Mouse (Mus musculus): ENCODE data around the gene Olfr523. TPM values are rescaled to one million over a fixed set of nuclear protein-coding genes. Genes with fewer than 3 reads are reported as not detected.
"Not testable (repeated sequence)": the region's sequence is repeated elsewhere in the genome, so short reads cannot be mapped to it uniquely, and the experiment has no call there.

Gene Olfr523
- total RNA-seq (2022): not detected

DNA sequence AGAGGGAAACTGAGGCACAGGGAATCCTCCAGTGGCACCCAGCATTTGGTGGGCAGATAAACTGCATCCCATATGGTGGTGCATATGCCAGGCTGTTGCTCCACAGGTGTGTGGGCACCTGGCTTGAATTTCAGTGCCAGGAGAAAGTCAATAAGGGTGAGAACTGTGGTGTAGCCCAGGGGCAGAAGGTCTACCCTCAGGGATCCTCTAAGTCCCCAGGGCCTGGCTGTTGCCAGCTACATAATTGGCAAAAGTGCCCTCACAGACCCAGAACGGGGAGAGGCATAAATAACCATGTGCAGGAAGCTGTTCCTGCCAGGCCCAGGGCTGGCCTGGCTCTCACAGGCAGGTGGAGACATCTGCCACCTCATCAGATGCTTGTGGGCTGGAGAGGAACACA, at the start of gene Olfr523:
Gene Olfr523 (plus strand): TSS at position 282 of the 400 bp plus-strand sequence.
- no peak for DNase-seq (ENCODE audit: low spot score in 2 of 2)

DNA sequence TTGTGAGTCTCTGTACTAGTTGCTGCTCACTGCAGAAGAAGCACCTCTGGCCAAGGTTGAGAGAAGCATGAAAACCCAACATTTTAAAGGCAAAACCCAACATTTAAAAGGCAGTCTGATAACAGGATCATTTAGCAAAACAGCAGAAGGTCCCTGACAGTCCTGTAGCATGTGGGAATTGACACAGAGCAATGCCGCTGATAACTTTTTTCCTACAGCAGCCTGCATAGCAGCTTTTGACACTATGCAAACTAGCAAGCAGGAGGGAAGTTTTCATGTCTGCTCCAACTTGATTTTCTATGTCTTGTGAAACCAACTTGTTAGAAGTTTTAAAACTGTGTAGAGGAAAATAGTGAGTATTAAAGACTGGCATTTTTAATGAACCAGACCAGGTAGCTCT, 48.6 kb upstream of the Olfr523 start:
- DNase-seq (ENCODE audit: low spot score in 2 of 2): no peak

DNA sequence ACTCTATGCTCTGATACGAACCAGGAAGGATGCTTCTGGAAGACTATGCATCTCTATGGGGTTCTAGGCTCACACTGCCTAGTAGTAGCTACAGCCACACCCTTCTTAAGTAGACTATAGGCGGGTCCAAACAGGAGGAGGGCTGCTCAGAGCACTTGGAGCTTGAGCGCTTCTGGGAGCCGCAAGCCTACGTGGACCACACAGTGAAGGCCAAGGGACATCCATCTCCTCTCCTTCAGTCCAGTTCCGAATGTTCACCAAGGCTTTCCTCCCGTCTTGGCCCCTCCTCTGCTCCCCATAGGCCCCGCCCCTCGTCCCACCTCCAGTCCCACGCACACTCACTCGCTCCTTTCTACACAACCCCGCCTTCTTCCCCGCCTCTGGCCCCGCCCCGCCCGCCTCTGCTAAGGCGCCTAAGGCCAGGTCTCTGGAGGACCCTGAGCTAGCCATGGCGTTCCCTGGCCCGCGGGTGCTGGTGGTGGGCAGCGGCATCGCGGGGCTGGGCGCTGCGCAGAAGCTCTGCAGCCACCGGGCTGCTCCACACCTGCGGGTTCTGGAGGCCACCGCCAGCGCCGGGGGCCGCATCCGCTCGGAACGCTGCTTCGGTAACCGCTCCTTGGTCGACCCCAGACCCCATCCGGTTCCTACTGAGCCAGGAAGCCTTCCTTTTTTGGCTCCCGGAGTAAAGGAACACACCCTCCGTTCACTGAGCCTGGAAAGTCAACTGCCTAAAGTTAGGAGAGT, 47.6 kb upstream of the Olfr523 start:
- DNase-seq (ENCODE audit: low spot score in 2 of 2): peak; percentile 91

DNA sequence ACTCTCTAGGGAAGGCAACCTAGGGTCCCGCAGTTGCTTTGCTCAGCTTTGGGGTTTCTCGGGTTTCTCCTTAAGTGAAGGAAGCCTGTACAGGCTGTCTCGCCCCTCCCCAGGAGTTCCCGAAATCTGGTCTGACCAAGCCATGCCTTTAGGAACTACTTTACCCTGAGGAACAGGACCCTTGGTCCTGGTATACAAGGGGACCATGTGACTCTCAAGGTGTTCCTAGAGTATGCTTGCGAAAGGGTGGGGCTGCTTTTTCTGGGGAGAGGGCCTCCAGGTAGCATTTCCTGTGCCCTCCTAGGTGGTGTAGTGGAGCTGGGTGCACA, 47.0 kb upstream of the Olfr523 start:
- no peak for DNase-seq (ENCODE audit: low spot score in 2 of 2)

DNA sequence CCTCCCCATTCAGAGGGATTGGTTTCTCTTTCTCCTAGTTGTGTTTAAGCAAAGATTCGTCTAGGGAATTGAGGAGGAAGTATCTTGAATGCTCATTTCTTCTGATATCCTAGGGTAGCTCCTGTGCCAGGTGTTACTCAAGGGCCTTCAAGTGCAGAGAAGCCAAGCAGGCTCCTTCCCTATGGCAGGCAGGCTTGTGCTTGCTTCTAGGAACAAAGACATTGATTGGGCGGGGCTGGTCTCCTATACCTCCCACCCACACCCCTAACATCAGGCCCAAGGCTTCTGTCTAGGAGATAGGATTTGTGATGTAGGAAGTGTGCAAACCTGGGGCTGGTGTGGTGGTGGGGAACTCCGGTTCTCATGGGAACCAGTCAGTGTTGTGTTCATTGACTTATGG, 46.1 kb upstream of the Olfr523 start:
- no peak for DNase-seq (ENCODE audit: low spot score in 2 of 2)

DNA sequence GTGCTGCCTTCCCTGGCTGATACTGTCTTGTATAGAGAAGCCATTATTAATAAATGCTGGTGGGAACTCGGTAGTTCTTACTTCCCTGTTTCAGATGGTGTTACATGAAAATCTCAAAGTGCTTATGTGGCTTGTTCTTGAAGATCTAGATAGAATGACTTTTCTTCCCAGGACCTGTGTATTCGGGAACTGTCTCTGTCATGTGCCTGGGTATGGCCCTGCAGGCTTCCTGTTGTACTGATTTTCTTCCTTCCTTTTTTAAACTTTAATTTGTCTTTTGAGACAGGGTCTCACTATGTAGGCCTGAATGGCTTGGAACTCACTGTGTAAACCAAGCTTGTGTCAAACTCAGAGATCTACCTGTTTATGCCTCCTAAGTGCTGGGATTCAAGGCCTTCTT, 45.1 kb upstream of the Olfr523 start:
- no peak for DNase-seq (ENCODE audit: low spot score in 2 of 2)

DNA sequence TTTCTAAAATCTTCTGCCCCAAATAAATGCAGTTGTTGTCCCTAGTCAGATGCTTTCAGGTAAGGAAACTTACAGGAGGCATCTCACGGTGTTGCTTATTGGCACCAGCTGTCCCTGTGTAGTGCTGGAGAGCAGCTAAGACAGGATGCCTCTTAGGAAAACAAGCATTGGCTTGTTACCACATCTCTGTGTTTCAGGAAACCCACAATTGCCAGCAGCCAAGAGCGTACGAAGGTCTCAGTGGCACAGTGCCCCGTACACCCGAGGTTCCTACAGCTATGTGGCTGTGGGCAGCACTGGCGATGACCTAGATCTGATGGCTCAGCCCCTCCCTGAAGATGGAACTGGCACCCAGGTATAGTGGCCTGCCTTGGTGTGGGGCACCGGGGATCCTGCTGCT, 40.8 kb upstream of the Olfr523 start:
- not testable (repeated sequence) for DNase-seq (ENCODE audit: low spot score in 2 of 2)

DNA sequence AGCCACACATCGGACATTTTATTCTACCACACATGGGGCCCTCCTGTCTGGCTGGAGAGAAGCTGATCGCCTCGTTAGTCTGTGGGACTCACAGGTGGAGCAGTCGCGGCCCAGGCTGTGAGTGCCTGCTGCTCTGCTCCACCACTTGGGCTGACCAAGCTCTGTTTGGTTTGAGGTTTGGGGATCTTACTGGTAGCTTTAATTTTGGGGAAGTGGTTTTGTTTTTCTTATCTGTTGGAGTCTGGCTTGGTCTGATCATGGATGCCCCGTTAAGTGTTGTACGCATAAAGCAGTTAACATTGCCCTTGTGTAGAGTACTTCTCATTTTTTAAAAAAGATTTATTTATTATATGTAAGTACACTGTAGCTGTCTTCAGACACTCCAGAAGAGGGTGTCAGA, 39.0 kb upstream of the Olfr523 start:
- not testable (repeated sequence) for DNase-seq (ENCODE audit: low spot score in 2 of 2)

DNA sequence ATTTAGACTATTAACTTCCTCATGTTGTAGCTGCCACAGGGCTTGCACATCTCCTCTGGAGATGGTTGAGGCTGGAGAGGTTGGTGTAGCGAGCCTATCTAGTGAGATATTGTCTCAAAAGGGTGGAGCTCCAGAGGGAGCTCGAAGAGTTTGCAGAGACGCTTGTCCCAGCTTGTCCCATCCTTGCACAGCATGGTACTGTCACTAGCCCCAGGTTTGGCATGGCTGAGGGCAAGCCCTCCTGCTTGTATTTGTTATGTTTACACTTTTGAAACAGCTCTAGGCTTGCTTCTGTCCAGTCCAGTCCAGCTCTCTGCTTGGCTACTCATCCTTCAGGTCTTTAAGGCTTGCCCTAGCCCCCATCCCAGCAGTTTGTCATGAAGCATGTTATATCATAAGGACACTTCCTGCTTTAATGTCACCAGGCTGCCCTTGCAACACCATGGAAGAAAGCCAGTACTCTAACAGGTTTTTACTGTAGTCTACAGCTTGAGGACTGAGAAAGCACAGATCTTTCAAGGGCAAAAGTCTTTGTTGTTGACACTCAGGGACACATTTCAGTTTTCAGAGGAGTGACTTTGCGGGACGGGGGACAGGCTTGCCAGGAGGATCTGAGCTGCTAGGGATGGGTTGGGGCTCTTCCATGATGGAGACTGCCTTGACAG, 37.8 kb upstream of the Olfr523 start:
- no peak for DNase-seq (ENCODE audit: low spot score in 2 of 2)

DNA sequence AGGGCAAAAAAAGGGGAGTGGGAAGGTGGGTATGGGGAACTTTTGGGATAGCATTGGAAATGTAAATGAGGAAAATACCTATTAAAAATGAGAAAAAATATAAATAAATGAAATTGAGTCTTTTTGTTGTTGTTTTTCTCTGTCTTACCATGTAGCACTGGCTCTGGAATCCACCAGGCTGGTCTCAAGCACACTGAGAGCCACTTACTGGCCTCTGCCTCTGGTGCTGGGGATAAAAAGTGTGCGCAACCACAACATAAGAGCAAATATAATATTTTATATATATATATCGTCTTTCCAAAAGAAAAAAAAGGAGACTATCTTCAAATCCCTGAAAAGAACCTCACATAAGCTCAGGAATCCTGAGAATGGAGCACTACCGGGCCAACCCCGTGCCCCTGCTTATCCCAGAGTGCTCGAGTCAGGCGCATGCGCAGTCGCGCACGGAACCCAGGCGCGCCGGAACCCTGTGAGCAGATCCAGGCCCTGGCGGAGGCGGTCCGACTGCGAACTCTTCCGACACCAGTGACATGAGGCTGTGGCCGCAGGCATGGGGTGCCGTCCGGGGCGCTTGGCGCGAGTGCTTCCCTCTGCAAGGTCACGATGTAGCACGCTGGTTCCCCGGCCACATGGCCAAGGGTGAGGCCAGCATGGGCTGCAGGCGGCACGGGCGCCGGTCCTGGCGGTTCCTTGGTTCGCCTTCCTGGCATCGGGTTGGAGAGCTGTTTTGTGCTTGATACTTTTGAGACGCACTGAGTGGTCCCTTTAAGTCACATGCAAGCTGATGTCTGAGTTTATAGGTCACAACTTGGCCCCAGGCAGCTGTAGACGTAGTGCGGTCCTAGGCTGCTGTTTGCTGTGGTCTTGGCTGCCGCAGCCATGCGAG, 35.6 kb upstream of the Olfr523 start, which contains the start of gene Mtg1:
Gene Mtg1 (plus strand): TSS at position 430 of the 886 bp plus-strand sequence.
- DNase-seq (ENCODE audit: low spot score in 2 of 2): peak; percentile 96

DNA sequence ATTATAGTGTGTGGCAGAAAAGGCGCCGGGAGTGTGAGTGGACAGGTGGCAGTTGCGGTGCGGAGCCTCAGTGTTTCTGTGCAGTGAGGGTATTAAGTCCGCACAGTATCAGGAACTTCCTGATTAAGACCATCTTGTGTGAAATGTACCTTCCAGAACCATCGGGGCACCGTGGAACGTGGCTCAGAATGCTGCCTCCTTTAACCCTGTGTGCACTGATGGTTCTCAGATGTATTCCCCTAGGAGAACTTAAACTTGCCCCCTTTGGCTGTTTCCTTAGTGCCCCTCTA, 35.1 kb upstream of the Olfr523 start:
- no peak for DNase-seq (ENCODE audit: low spot score in 2 of 2)

DNA sequence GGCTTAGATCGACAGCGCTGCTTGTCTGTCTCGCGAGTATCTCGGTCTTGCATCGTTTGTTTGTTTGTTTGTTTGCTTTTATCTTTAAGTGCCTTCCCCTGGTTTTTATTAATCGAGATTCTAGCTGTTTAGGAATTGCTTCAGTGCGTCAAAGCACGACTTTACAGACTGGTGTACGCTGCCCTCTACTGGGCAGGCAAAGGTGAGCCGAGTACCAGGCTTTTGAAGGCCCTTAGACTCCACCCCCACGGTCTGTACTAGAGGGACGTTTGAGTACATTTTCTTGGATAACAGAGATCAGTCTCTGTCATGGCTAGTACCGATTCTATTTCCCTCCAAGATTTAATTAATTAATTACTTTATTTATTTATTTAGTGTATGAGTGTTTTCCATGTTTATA, 31.7 kb upstream of the Olfr523 start:
- DNase-seq (ENCODE audit: low spot score in 2 of 2): peak in 1 of 2 experiments; percentile 44

DNA sequence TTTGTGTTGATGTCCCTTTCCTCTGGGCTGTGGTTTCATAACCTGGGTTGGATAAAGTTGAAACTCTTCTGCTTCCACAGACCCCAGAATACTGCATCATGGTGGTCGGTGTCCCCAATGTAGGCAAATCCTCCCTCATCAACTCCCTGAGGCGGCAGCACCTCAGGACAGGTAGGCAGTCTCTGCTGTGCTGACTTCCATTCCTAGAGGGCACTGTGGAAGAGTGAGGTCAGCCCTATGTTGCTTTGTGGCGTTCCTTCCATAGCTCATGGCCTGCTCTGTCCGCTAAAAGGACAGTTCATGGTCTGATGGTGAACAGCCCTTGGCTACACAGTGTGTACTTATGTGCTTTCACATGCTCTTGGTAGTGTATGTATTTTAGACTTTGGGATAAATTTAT, 28.5 kb upstream of the Olfr523 start:
- no peak for DNase-seq (ENCODE audit: low spot score in 2 of 2)

DNA sequence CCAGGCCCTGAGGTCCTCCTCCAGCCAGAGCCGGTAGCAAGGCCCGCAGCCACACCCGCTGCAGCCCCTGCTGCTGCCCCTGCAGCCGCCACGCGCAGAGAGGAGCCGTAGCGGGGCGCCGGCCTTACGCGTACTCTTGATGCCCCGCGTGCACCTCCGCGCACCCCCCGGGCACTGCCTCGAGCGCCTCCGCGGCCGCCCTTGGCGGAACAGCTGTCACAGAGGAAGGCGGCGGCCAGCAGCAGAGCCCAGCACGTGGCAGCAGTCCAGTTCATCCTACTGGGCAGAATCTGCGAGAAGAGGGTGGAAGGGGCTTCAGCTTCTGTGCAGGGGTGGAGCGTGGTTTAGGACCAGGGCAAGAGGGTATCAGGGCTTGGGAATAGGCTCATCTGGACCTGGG, 19.6 kb upstream of the Olfr523 start:
- no peak for DNase-seq (ENCODE audit: low spot score in 2 of 2)

DNA sequence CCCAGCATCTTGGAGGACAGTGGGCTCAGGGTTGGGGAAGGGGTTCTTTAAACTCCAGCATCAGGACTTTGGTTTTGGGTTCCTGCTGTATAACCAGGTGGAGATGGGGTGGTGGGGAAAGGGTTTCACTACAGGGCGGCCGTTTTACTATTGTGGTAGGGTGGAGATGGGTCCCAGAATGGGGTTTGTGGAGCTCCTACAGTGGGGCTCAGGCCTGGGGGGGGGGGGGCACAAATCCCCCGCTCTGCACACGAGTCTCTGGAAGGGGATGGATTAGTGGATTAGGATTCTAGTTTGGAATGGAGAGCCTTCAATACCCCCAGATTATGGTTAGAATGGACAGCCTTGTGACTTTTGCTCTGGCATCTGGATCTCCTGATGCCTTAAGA, 19.2 kb upstream of the Olfr523 start:
- DNase-seq (ENCODE audit: low spot score in 2 of 2): no peak

DNA sequence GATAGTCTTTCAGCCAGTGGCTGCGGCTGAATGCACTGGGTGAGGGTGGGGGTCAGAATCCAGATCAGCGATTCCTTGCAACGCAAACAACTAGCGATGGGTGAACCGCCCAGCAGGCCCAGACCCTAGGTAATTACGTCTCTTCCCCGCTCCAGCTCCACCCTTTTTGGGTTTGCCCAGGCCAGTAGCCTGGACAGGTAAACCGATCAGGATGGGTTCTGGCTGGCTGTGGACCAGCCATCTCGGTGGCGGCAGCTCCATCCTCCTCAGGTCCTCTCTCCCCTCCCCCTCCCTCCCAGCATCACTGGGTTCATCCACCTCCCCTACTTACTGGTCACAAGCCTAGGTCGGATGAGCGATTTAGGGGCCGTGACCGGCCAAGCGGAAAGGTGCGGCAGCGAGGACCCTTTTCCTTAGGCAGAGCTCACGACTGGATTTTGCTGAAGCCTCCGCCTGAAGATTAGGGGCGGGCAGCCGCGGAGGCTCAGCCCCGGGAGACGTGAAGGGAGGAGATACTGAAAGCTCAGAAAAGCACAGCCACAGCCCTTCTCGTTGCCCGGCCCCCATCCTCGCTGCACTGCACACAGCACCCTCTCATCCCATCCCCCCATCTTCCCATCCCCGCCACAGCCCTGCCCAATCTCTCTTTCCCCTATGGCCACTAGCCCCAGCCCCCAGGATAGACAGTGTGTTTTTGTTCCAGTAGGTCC, 18.6 kb upstream of the Olfr523 start, which contains the start of gene Sprn:
Gene Sprn (minus strand): TSS at position 660 of the 710 bp plus-strand sequence.
- no peak for DNase-seq (ENCODE audit: low spot score in 2 of 2)

DNA sequence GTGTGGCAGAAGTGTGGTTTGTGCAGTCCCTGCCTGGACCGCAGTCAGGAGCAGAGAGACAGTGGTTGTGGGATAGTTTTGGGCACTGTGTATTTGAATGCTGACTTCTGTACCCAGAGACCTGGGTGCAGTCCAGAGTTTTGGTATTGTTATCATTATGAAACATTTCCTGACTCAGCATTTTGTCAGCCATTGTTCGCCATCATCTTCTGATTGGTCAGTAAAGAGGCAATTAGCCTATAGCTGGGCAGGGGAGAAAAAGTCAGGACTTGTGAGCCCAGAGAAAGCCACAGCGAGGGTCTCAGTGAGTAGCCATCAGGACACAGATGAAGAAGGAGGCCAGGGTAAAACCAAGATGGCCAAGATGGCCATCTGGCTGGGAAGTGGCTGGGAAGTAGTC, 12.7 kb upstream of the Olfr523 start:
- no peak for DNase-seq (ENCODE audit: low spot score in 2 of 2)

DNA sequence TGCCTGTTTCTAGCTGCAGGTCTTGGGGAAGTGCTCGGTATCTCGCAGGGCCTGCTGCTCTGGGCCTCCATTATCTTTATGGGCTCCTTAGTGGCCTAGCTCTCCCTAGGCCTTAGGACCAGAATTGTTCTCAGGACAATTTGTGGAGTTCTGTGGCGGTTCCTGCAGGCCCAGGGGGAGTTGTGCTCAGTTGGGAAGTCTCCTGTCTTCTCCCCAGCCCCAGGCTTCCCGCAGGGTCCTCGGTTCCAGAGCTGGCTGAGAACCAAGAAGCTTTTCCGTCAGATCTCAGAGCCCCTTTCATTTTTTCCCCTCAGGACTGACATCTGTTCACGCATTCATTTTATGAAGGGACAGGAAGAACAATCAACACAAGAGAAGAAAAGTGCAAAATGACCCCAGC, 8.4 kb upstream of the Olfr523 start, which contains the start of gene Olfr522:
Gene Olfr522 (minus strand): TSS at position 101 of the 400 bp plus-strand sequence.
- DNase-seq (ENCODE audit: low spot score in 2 of 2): no peak

DNA sequence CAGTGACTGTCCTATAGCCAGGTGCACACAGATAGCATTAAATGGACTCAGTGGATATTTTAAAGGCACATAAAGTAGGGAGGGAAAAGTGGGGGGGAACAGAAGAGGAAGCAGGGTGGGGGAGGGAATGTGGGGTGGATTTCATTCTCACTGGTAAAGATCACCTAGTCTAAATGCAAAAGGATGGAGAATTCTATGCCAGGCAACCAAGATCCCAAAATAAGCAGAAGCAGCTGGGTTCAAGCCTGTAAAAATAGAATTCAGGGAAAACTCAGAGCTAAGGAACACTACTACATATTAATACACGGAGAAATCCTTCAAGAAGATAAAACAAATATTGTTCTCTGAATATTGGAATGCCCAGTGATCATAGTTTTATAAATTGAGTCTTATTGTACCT, 5.1 kb upstream of the Olfr523 start:
- no peak for DNase-seq (ENCODE audit: low spot score in 2 of 2)

DNA sequence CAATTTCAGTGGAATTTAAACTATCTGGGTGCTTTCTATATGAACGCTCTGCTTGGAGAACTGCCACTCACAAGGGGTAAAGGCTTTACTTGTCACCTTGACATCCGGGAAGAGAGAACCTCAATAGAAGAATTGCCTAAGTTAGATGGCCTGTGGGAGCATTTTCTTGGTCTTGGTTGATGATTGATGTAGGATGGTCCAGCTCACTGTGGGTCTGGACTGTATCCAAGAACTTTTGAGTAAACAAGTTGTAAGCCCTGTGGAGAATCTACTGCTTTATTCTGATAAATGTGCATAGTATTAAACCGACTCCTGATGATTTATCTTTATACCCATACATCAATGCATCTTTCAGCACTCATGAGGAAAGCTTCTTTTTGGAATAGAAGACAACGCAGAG, 3.6 kb upstream of the Olfr523 start:
- DNase-seq (ENCODE audit: low spot score in 2 of 2): no peak

DNA sequence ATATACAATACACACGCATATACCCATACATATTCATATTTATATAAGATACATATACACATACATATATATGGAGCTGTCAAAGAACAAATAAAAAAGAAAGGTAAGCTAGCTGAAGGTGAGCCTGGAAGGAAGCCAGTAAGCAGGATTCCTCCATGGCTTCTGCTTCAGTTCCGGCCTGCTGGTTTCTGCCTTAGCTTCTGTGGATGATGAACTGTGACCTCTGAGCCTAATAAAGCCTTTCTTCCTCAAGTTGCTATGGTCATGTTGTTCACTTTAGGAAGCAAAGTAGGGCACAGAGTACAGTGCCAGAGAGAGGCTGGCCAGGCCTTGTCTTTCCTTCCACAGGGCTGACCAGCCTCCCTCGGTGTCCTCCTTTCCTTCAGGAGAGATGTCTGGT, 2.2 kb upstream of the Olfr523 start:
- DNase-seq (ENCODE audit: low spot score in 2 of 2): no peak

DNA sequence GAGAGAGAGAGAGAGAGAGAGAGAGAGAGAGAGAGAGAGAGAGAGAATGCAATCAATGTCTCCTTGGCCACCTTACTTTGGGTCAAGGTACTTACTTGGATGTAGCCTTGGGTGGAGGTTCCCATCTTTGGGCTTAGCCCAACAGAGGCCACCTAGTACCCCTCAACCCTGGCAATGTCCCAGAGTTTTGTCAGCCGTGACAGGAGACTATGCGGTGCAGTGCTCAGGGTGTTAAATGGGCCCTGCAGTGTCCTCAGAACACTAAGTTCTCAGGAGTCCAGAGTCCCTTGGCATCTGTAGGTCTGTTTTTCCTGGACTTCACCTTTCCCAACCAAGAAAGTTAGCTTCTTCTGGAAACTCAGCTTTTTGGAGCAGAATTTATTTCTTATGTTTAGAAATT, 6.2 kb downstream of the Olfr523 start:
- no peak for DNase-seq (ENCODE audit: low spot score in 2 of 2)

Measured in gastrocnemius, adult 8-10 months (tissue).